In the genomic region with DNA sequence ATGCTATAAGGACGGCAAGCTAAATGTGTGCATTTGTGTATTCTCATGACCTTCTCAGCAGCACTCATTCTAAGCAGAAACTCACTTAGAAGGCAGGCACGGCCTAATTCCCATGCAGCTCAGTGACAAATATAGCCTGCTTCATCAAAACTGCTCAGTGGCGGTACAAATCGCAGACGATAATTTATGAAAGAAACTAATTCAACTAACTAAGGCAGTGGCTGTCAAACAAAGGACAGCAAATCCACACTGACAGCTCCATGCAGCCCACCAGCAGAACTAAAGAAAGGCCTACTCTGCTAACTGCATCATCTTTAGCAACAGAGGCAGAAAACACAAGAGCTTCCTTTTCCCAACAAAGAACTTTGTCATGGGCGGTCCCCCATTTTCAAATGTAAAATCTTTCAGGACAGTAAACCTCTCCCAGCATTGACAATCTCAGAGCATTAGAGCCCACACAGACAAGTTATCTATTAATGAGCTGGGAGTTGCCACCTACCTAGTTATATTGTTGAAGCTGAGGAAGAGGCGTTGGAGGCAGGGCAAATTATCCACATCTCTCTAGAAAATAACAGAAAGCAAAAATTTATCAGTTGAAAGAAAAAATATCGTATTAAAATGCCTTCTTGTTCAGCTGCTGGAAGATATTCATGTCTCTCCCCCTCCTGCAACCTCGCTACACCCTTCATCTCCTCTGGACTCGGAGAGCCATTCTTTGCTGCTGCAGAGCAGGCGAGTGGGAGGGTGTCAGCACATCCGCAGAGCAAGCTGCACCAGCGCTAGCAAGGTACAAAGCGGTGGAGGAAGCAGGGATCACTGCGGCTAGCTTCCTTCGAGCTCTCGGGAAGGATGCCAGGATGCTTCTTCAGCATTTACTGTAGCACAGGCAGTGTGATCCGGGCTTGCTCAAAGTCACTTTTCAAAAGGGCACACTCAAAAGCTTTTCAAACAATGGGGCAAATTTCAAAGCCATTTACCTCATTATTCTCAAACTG, we compare ENCODE assay signal across 9 mouse cellular contexts. TPM values are rescaled to one million over a fixed set of nuclear protein-coding genes. Genes with fewer than 3 reads are reported as not detected.
A peak's percentile ranks its signal among the peaks of the same experiment; 100 is the strongest.
DNase-seq lines count a peak whose midpoint lies in the region; ATAC-seq lines count a peak whose summit lies in the region.
"Had no signal": no experiment of that assay in that cellular context is flagged by ENCODE, and none has a peak within 500 bp of the region (broad histone marks: within the 10 kb centered on the region; RNA-seq: fewer than 3 reads in every experiment).

No protein-coding gene starts in this region.

- H3K4me3 ChIP-seq in forebrain, embryonic 11.5 days (ENCODE audit: low read depth, low read length) = no peak overlapping the region
- peak overlapping the region; percentile 9; the same call in 1 of the 2 replicates for H3K4me3 ChIP-seq in hindbrain, embryonic 14.5 days (replicated peaks; ENCODE audit: low read length)
- H3K4me3 ChIP-seq in neural tube, embryonic 15.5 days (replicated peaks) = peak overlapping the region; percentile 17

- WGBS in forebrain, embryonic 11.5 days = 41% methylated on average over 18 of the region's 18 CpGs
- WGBS in hindbrain, embryonic 14.5 days = 19% methylated on average over 18 of the region's 18 CpGs
- 17% methylated on average over 18 of the region's 18 CpGs for WGBS in neural tube, embryonic 15.5 days

- intact Hi-C loops in left cerebral cortex, postnatal 10 days (cut with DNase I) = no loop called here

- no peak overlapping the region for H3K4me2 ChIP-seq in forebrain, embryonic 11.5 days (ENCODE audit: low read depth, low read length, severe bottlenecking)
- H3K4me2 ChIP-seq in hindbrain, embryonic 14.5 days (replicated peaks) = peak overlapping the region; percentile 33
- H3K4me2 ChIP-seq in neural tube, embryonic 15.5 days = peak overlapping the region; percentile 47

- H3K9ac ChIP-seq in forebrain, embryonic 11.5 days (ENCODE audit: low read length) = peak overlapping the region; percentile 27; the same call in 1 of the 2 replicates
- peak overlapping the region; percentile 52 for H3K9ac ChIP-seq in hindbrain, embryonic 14.5 days
- H3K9ac ChIP-seq in neural tube, embryonic 15.5 days (replicated peaks) = peak overlapping the region; percentile 36

- H3K9me3 ChIP-seq in forebrain, embryonic 11.5 days (ENCODE audit: control insufficient read depth, low read length) = no peaks in the 10 kb centered on the region
- H3K9me3 ChIP-seq in hindbrain, embryonic 14.5 days (ENCODE audit: control insufficient read depth, low read length) = no peaks in the 10 kb centered on the region
- H3K9me3 ChIP-seq in neural tube, embryonic 15.5 days (replicated peaks) = no peaks in the 10 kb centered on the region

- H3K27ac ChIP-seq in forebrain, embryonic 11.5 days (ENCODE audit: low read depth, low read length) = peak overlapping the region; percentile 59
- H3K27ac ChIP-seq in hindbrain, embryonic 14.5 days = peak overlapping the region; percentile 76
- H3K27ac ChIP-seq in neural tube, embryonic 15.5 days (replicated peaks) = peak overlapping the region; percentile 79
- H3K27ac ChIP-seq: macrophage had no signal

- no peaks in the 10 kb centered on the region for H3K36me3 ChIP-seq in forebrain, embryonic 11.5 days (ENCODE audit: control insufficient read depth, insufficient read depth, low read length)
- peaks cover 7% of the 10 kb centered on the region; the same call in 1 of the 2 replicates for H3K36me3 ChIP-seq in hindbrain, embryonic 14.5 days (replicated peaks; ENCODE audit: control insufficient read depth, insufficient read depth)
- H3K36me3 ChIP-seq in neural tube, embryonic 15.5 days = peaks cover 3% of the 10 kb centered on the region; the same call in 1 of the 2 replicates

- ATAC-seq in forebrain, embryonic 11.5 days (replicated peaks; ENCODE audit: low FRiP score) = no peak
- ATAC-seq in hindbrain, embryonic 14.5 days (ENCODE audit: low FRiP score) = no peak
- peak; percentile 92 for ATAC-seq in neural tube, embryonic 15.5 days (ENCODE audit: low FRiP score)
- ATAC-seq in megakaryocyte progenitor cell, adult 5-6 weeks (replicated peaks; ENCODE audit: poor library complexity) = no peak

- peaks cover 13% of the 10 kb centered on the region for H3K4me1 ChIP-seq in forebrain, embryonic 11.5 days (replicated peaks; ENCODE audit: control insufficient read depth, insufficient read depth, low read length)
- peaks cover 10% of the 10 kb centered on the region; the same call in 1 of the 2 replicates for H3K4me1 ChIP-seq in hindbrain, embryonic 14.5 days (replicated peaks; ENCODE audit: control insufficient read depth, insufficient read depth, low read length)
- H3K4me1 ChIP-seq in neural tube, embryonic 15.5 days = peaks cover 31% of the 10 kb centered on the region

- no peaks in the 10 kb centered on the region for H3K27me3 ChIP-seq in forebrain, embryonic 11.5 days (ENCODE audit: control insufficient read depth, insufficient read depth, low read length)
- no peaks in the 10 kb centered on the region for H3K27me3 ChIP-seq in hindbrain, embryonic 14.5 days (ENCODE audit: control insufficient read depth, insufficient read depth, low read length)
- H3K27me3 ChIP-seq in neural tube, embryonic 15.5 days (replicated peaks) = no peaks in the 10 kb centered on the region

- DNase-seq in urinary bladder, postnatal 14 days (ENCODE audit: low spot score) = peak; percentile 38
- no peak for DNase-seq in urinary bladder, adult 18-20 months (ENCODE audit: low spot score in 2 of 2)
- DNase-seq in forebrain, embryonic 11.5 days (ENCODE audit: low spot score) = no peak
- DNase-seq in hindbrain, embryonic 14.5 days (ENCODE audit: low spot score) = peak; percentile 73
- DNase-seq in left cerebral cortex, postnatal 10 days (ENCODE audit: extremely low spot score in 1 of 2, low spot score in 2 of 2) = peak; percentile 46 to 87
- no peak for DNase-seq in spleen, postnatal 36 days (ENCODE audit: low spot score in 2 of 2)

RNA-seq across cellular contexts. Expression of a gene that starts 38.7 kb away (rescaled TPM):
- polyA plus RNA-seq in forebrain, embryonic 11.5 days (2014; fragmentation: Nextera tagmentation; extraction: Ambion mirVana) = 48.0 and 49.2 TPM in 2 replicates
- 79.3 and 88.9 TPM in 2 replicates for polyA plus RNA-seq in hindbrain, embryonic 14.5 days (2014; fragmentation: Nextera tagmentation; extraction: Ambion mirVana)
- 10 to 100 TPM; 71.6 to 71.7 TPM for total RNA-seq in left cerebral cortex, postnatal 10 days (2021)
- polyA plus RNA-seq in neural tube, embryonic 15.5 days (2015; fragmentation: Nextera tagmentation; extraction: Ambion mirVana) = 65.7 and 77.7 TPM in 2 replicates
- total RNA-seq in megakaryocyte progenitor cell, adult 5-6 weeks (2015) = 4.2 and 6.8 TPM in 2 replicates
- total RNA-seq in megakaryocyte progenitor cell, adult 5-6 weeks (2017) = 4.4 and 7.0 TPM in 2 replicates

Comparison
In these comparisons a context has a peak if more than half of its experiments do, and no peak if none do; other contexts are left out.
1. DNase-seq: peak in urinary bladder, postnatal 14 days (single experiment), hindbrain, embryonic 14.5 days (single experiment) and left cerebral cortex, postnatal 10 days (2 of 2); none in urinary bladder, adult 18-20 months (0 of 2), forebrain, embryonic 11.5 days (single experiment) and spleen, postnatal 36 days (0 of 2).
2. Peak in every context shown above with its lines, with median percentiles within 50 percentile points of each other: H3K27ac ChIP-seq and H3K9ac ChIP-seq.